In the genomic region with DNA sequence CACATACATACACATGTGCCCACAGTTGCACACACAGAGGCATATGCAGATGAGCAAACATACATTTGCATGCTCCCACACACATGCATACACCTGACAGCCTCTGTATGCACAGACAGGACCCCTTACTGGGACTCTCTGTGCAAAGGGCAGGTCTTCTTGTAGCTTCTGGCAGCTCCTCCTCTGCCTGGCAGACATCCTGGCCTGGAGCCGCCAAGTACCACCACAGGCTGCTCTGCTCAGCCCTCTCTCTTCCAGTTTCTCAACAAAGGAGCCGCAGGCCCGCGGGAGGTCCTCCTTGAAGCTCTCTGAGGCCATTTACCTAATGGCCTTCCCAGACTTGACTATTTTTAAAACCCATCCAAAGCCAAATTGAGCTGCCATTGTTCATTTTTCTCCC, we compare ENCODE assay signal across 17 mouse cellular contexts. TPM values are rescaled to one million over a fixed set of nuclear protein-coding genes. Genes with fewer than 3 reads are reported as not detected.
"Had no signal": no experiment of that assay in that cellular context is flagged by ENCODE, and none has a peak within 500 bp of the region (broad histone marks: within the 10 kb centered on the region; RNA-seq: fewer than 3 reads in every experiment).

No protein-coding gene starts in this region.

- H3K4me3 ChIP-seq: limb, embryonic 13.5 days; liver, embryonic 12.5 days; liver, embryonic 15.5 days; lung, embryonic 15.5 days; midbrain, embryonic 12.5 days had no signal

- ATAC-seq: liver, embryonic 12.5 days had no signal

- H3K27ac ChIP-seq: limb, embryonic 13.5 days; liver, embryonic 12.5 days; liver, embryonic 15.5 days; lung, embryonic 15.5 days; midbrain, embryonic 12.5 days had no signal

- H3K9ac ChIP-seq: limb, embryonic 13.5 days; liver, embryonic 12.5 days; liver, embryonic 15.5 days; lung, embryonic 15.5 days; midbrain, embryonic 12.5 days had no signal

- H3K4me2 ChIP-seq: limb, embryonic 13.5 days; liver, embryonic 12.5 days; liver, embryonic 15.5 days; lung, embryonic 15.5 days; midbrain, embryonic 12.5 days had no signal

- DNase-seq: kidney, adult 18-20 months; kidney, adult 9 months; kidney, postnatal 14 days; kidney, postnatal 4 days; liver; lung, adult 18-20 months; lung, postnatal 10 days; lung, postnatal 36 days; thymus, adult 18-20 months; thymus, postnatal 36 days had no signal

- H3K36me3 ChIP-seq: limb, embryonic 13.5 days; liver, embryonic 12.5 days; liver, embryonic 15.5 days; lung, embryonic 15.5 days; midbrain, embryonic 12.5 days had no signal

- H3K4me1 ChIP-seq: liver, embryonic 12.5 days; liver, embryonic 15.5 days had no signal

- H3K9me3 ChIP-seq: limb, embryonic 13.5 days; liver, embryonic 12.5 days; liver, embryonic 15.5 days; lung, embryonic 15.5 days; midbrain, embryonic 12.5 days had no signal

RNA-seq across cellular contexts. Expression of a gene that starts 3.3 kb away (rescaled TPM):
- total RNA-seq: neutrophil, adult 5-6 weeks had no signal
- polyA plus RNA-seq: testis, adult 2 months had no signal
